Mouse (Mus musculus) kidney, adult 9 months (tissue): ENCODE measurements at regions not wholly inside any gene's neighbourhood (a gene's known extent, or its start where the extent isn't known, plus 50 kb on each side); places are given as distances from the start of the nearest gene placed in this dataset.

Experiments
- DNase-seq: peaks from one replicate; pipeline ENCODE4 v3.0.0; 2022

GRCm38 (mm10) chr9:59232682-59233081 is 58.7 kb upstream of the Adpgk start:
- DNase-seq = no peak

- DNase-seq = no peak
These were observed 59.4 kb upstream of the Adpgk start for GRCm38 (mm10) chr9:59231947-59232346.

- no peak for DNase-seq
These were observed 60.2 kb upstream of the Adpgk start for GRCm38 (mm10) chr9:59231186-59231585.

- no peak for DNase-seq
These were observed 61.2 kb upstream of the Adpgk start for GRCm38 (mm10) chr9:59230161-59230560.

- no peak for DNase-seq
These were observed 63.4 kb upstream of the Adpgk start for GRCm38 (mm10) chr9:59227948-59228347.

- no peak for DNase-seq
These were observed 65.0 kb upstream of the Adpgk start for GRCm38 (mm10) chr9:59226361-59226760.

- DNase-seq = no peak
These were observed 72.1 kb upstream of the Adpgk start for GRCm38 (mm10) chr9:59219277-59219676.

GRCm38 (mm10) chr9:59202654-59203514 is 88.5 kb upstream of the Adpgk start:
- no peak for DNase-seq

GRCm38 (mm10) chr9:59199495-59200196 is 91.7 kb upstream of the Adpgk start:
- DNase-seq = no peak

- no peak for DNase-seq
These were observed 93.0 kb upstream of the Adpgk start for GRCm38 (mm10) chr9:59198221-59198875.

- DNase-seq = no peak
These were observed 93.9 kb upstream of the Adpgk start for GRCm38 (mm10) chr9:59197506-59197905.

- no peak for DNase-seq
These were observed 97.4 kb upstream of the Adpgk start for GRCm38 (mm10) chr9:59193971-59194370.

- peak; percentile 13 for DNase-seq
These were observed 102.2 kb upstream of the Adpgk start for GRCm38 (mm10) chr9:59189141-59189540.

- no peak for DNase-seq
These were observed 102.9 kb upstream of the Adpgk start for GRCm38 (mm10) chr9:59188411-59188810.

- no peak for DNase-seq
These were observed 105.0 kb upstream of the Adpgk start for GRCm38 (mm10) chr9:59186326-59186725.

GRCm38 (mm10) chr9:59184089-59184488 is 107.3 kb upstream of the Adpgk start:
- DNase-seq = no peak

GRCm38 (mm10) chr9:59182906-59183305 is 108.5 kb upstream of the Adpgk start:
- DNase-seq = no peak

- no peak for DNase-seq
These were observed 108.9 kb upstream of the Adpgk start for GRCm38 (mm10) chr9:59182490-59182889.

- peak; percentile 20 for DNase-seq
These were observed 119.8 kb upstream of the Adpgk start for GRCm38 (mm10) chr9:59171576-59171975.

- no peak for DNase-seq
These were observed 127.2 kb upstream of the Neo1 start for GRCm38 (mm10) chr9:59163390-59163976.

- no peak for DNase-seq
These were observed 126.7 kb upstream of the Neo1 start for GRCm38 (mm10) chr9:59162954-59163353.

GRCm38 (mm10) chr9:59157663-59158062 is 121.4 kb upstream of the Neo1 start:
- no peak for DNase-seq

- DNase-seq = no peak
These were observed 117.7 kb upstream of the Neo1 start for GRCm38 (mm10) chr9:59153945-59154344.
